Mouse (Mus musculus): ENCODE measurements around the gene Gm20431.
A peak's percentile ranks its signal among the peaks of the same experiment; 100 is the strongest.

The Gm20431 gene

GRCm38 (mm10) chr2:167688498-167689451 lies 27.5 kb upstream of the Gm20431 start, which contains the start of gene Cebpb:
TSS of gene Cebpb (plus strand) at chr2:167688915.
- peak; percentile 77 for DNase-seq

GRCm38 (mm10) chr2:167688126-167688497 lies 26.8 kb upstream of the Gm20431 start:
- DNase-seq, result no peak

GRCm38 (mm10) chr2:167687651-167688101 lies 26.4 kb upstream of the Gm20431 start:
- DNase-seq, result peak; percentile 26

DNA sequence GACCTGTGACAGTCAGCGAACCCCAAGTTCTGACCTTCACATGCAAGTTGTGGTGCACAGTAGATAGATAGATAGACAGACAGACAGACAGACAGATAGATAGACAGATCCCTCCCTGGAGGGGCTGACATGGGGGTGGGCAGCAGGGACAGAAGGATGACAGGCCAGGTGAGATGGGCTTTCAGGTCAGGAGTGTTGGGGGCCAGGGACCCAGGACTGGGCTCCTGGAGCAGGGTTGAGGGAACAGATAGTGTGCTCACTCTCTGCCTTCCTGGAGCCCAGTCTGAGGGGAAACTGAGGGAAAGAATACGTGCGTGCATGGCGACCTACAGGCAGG lies 25.9 kb upstream of the Gm20431 start:
- DNase-seq, result no peak

- DNase-seq, result no peak
These were observed 25.3 kb upstream of the Gm20431 start for GRCm38 (mm10) chr2:167686382-167687249.

DNA sequence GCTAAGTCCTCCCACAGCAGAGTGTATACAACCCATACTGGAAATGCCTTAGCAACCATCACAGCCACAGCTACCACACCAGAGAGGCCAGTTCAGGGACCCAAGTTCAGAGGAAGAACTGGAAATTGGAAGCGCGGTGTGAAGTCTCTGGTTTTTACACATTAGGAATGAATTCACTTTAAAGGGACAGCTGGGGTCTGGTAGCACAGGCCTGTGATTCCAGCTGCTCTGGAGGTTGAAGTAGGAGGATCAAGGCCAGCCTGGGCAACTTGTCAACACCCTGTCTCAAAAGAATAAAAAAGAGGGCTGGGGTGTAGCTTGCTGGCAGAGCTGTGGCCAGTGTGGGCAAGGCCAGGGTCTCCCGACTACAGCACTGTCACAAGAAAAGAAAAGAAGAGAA lies 24.6 kb upstream of the Gm20431 start:
- no peak for DNase-seq

- DNase-seq, result peak; percentile 92
These were observed 23.8 kb upstream of the Gm20431 start for GRCm38 (mm10) chr2:167685137-167685536.

GRCm38 (mm10) chr2:167683721-167684120 lies 22.4 kb upstream of the Gm20431 start:
- DNase-seq, result no peak

GRCm38 (mm10) chr2:167680657-167681056 lies 19.4 kb upstream of the Gm20431 start:
- DNase-seq, result peak; percentile 52

- peak; percentile 83 for DNase-seq
These were observed 18.7 kb upstream of the Gm20431 start for GRCm38 (mm10) chr2:167679902-167680430.

- no peak for DNase-seq
These were observed 17.3 kb upstream of the Gm20431 start for GRCm38 (mm10) chr2:167678600-167678999.

- DNase-seq, result no peak
These were observed 14.0 kb upstream of the Gm20431 start for GRCm38 (mm10) chr2:167675120-167675909.

DNA sequence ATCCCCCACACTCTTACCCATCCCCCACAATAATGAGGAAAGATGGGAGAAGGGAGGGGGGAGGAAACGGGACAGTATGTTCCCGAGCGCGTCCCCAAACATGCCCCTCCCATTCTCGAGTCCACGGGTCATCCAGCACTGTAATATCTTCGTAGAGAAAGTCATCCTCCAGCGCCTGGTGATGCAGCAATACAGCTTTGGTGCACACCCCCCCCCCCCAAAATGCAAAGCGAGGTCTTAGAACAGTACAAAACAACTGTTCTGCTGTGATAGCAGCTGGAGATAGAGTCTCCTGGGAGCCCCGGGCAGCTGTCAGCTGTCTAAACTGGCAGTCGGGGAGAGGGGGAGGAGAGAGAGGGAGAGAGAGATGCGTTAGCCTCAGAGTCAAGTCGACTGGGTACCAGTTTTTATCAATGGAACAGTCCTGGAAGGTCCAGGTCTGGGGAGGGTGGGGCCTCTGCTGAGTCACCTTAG lies 11.0 kb upstream of the Gm20431 start:
- no peak for DNase-seq

GRCm38 (mm10) chr2:167671101-167671633 lies 9.9 kb upstream of the Gm20431 start:
- no peak for DNase-seq

DNA sequence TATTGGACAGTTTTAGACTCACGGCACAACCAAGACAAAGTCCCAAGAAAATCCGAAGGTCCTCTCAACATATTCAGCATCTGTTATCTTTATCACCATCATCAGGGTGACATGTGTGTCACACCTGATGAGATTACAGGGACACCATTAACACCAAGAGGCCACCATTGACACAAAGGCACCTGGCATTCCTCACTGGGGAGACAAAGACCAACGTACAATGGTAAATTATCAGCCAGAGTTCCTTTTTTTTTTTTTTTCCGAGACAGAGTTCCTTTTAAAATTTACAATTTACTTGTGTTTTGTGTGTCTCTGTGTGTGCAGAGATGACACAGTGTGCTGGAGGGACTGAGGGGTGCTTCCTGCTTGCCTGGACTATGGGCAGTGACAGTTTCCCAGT lies 8.1 kb upstream of the Gm20431 start:
- no peak for DNase-seq

- no peak for DNase-seq
These were observed 7.1 kb upstream of the Gm20431 start for GRCm38 (mm10) chr2:167668426-167668825.

- DNase-seq, result no peak
These were observed 4.8 kb upstream of the Gm20431 start for GRCm38 (mm10) chr2:167665972-167666713.

DNA sequence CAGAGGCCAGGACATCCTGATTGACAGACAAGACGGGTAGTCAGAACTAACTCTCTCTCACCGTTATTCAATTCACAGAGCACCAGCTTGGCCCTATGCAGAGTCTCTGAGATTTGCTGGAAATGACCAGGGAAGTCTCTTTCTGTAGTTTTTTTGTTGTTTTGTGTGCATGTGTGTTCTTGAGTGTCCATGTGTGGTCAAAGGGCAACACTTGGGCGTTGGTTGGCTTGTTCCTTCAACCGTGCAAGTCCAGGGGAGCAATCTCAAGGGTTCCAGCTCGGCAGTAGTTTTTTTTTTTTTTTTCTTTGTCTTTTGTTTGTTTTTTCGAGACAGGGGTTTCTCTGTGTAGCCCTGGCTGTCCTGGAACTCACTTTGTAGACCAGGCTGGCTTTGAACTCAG lies 1.4 kb upstream of the Gm20431 start:
- no peak for DNase-seq

GRCm38 (mm10) chr2:167660611-167660971 lies 705 bp downstream of the Gm20431 start:
- no peak for DNase-seq

- DNase-seq, result peak; percentile 51
These were observed 1.3 kb downstream of the Gm20431 start for GRCm38 (mm10) chr2:167659847-167660610.

Data from right cerebral cortex, postnatal 14 days (tissue).